Mouse (Mus musculus) ES-E14 (cell line): ENCODE data around the gene Stat3.

Experiments used
- MAFK ChIP-seq: IDR thresholded peaks from 2 replicates; pipeline ENCODE4 v1.6.1; 2014; ENCODE audit warnings: mild to moderate bottlenecking, low read depth, low read length, inconsistent platforms; ENCODE audit not compliant: insufficient read depth
- ZC3H11A ChIP-seq: IDR thresholded peaks from 2 replicates; pipeline ENCODE4 v1.6.1; 2012; ENCODE audit warnings: low read depth, mild to moderate bottlenecking, inconsistent platforms, low read length, borderline replicate concordance
- ZNF384 ChIP-seq: IDR thresholded peaks from 2 replicates; pipeline ENCODE4 v1.6.1; 2012; ENCODE audit warnings: low read depth, low read length, inconsistent platforms

GRCm38 (mm10) chr11:100861836-100862235 lies 77.5 kb downstream of the Stat3 start:
- no peak for TF ChIP-seq ZC3H11A
- TF ChIP-seq ZNF384, result no peak
- no peak for TF ChIP-seq MAFK
